Mouse (Mus musculus) intestine, postnatal 0 days (tissue): ENCODE measurements around the gene Mrgprh. TPM values are rescaled to one million over a fixed set of nuclear protein-coding genes. Genes with fewer than 3 reads are reported as not detected.

Experiments
- ATAC-seq: fragments of 200-750 bp; cut with Nextera tagmentation; 2 replicates; pipeline ENCODE4 v1.8.0; 2017; ENCODE audit warnings: mild to moderate bottlenecking, moderate TSS enrichment, moderate library complexity
- H3K27ac ChIP-seq: fragments of 300-500 bp; sonication (generic); 2 replicates; pipeline ENCODE4 v1.5.1; 2014; ENCODE audit warnings: mild to moderate bottlenecking, low read depth, low read length, moderate library complexity
- H3K27me3 ChIP-seq: fragments of 300-500 bp; sonication (generic); replicated peaks from 2 replicates; pipeline ENCODE4 v1.6.1; 2014; ENCODE audit warnings: low read length, mixed read lengths; ENCODE audit not compliant: control insufficient read depth, insufficient read depth
- H3K36me3 ChIP-seq: fragments of 300-500 bp; sonication (generic); 2 replicates; pipeline ENCODE4 v1.6.1; 2014; ENCODE audit warnings: mild to moderate bottlenecking, moderate library complexity; ENCODE audit not compliant: control insufficient read depth, insufficient read depth
- H3K4me1 ChIP-seq: fragments of 300-500 bp; sonication (generic); replicated peaks from 2 replicates; pipeline ENCODE4 v1.6.1; 2014; ENCODE audit warnings: antibody characterized with exemption, low read length, mixed read lengths; ENCODE audit not compliant: control insufficient read depth, insufficient read depth
- H3K4me2 ChIP-seq: fragments of 300-500 bp; sonication (generic); replicated peaks from 2 replicates; pipeline ENCODE4 v1.6.1; 2014; ENCODE audit warnings: low read depth, mild to moderate bottlenecking, moderate library complexity
- H3K4me3 ChIP-seq: fragments of 300-500 bp; sonication (generic); 2 replicates; pipeline ENCODE4 v1.5.1; 2014; ENCODE audit warnings: low read depth, low read length
- H3K9ac ChIP-seq: fragments of 300-500 bp; sonication (generic); 2 replicates; pipeline ENCODE4 v1.6.1; 2014; ENCODE audit warnings: mild to moderate bottlenecking, low read depth, low read length
- H3K9me3 ChIP-seq: fragments of 300-500 bp; sonication (generic); 2 replicates; pipeline ENCODE4 v1.6.1; 2016; ENCODE audit warnings: mixed run types; ENCODE audit not compliant: control insufficient read depth
- CTCF ChIP-seq: sonication (generic); IDR thresholded peaks from 2 replicates; pipeline ENCODE4 v1.5.1; 2016; ENCODE audit warnings: low read depth, mild to moderate bottlenecking, control low read depth, antibody characterized with exemption, moderate library complexity
- WGBS: fragments of 180-500 bp; shearing (Covaris S2); extraction: QIAGEN DNeasy Blood & Tissue Kit; methylation state at CpG from one replicate; pipeline ENCODE4 v1.1.7; 2014; 5-methylcytosine and 5-hydroxymethylcytosine counted together
- polyA plus RNA-seq: library from polyadenylated mRNA; unstranded; fragments of >200 nt; fragmentation: Nextera tagmentation; extraction: Ambion mirVana; gene quantifications from 2 replicates; pipeline ENCODE4 v1.2.1, GENCODE M21; 2015

Mrgprh gene
- not detected in 2 replicates for polyA plus RNA-seq

DNA sequence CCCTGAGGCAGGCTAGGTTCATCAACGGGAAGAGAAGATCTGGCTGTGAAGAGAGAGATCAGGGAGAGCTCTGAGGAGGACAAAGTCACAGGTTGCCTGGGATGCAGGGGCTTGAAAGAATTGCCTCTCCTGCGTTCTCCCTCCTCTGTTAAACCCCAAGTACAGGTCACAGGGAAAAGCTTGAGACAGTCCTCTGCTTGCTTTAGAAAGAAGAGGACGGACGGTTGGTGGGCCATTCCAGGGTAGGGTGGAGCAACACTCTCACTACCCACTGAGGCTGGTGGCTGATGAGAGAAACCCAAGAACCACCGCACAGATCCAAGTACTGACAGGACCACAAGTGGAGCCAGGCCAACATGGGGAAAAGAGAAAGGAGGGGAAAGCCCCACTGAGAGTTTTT lies at the start of gene Mrgprh:
TSS of gene Mrgprh (plus strand) at position 301 of the 400 bp plus-strand sequence.
- no peak for ATAC-seq
- no peak for TF ChIP-seq CTCF
- H3K27me3 ChIP-seq: no peaks in the 10 kb centered on the region

DNA sequence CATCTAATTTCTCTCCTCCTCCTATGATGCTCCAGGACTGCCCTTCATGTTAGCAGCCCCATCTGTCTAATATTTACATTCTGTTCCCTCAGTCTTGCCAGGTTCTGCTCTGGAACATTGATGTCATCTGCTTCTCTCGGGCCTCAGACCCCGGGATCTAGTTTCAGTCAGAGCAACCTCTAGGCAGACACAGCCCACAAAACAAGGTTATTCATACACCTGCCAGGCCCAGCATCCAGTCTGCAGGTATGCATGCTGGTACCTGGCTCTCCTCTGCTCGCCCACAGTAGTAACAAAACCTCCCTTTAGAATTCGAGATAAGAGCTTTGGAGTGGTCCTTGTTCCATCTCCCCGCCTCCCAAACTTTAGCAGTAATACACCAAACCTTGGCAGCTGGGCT lies 45.5 kb upstream of the Mrgprh start:
- no peak overlapping the region for H3K9ac ChIP-seq
- H3K4me1 ChIP-seq: no peaks in the 10 kb centered on the region
- no peak overlapping the region for H3K27ac ChIP-seq
- no peak for TF ChIP-seq CTCF
- no peaks in the 10 kb centered on the region for H3K27me3 ChIP-seq
- H3K36me3 ChIP-seq: no peaks in the 10 kb centered on the region
- H3K9me3 ChIP-seq: no peaks in the 10 kb centered on the region
- no peak overlapping the region for H3K4me3 ChIP-seq
- no peak overlapping the region for H3K4me2 ChIP-seq
- 69% methylated on average over 5 of the region's 5 CpGs for WGBS
- no peak for ATAC-seq

More for the DNA sequence above, at the start of gene Mrgprh:
- Histone ChIP-seq H3K27ac (no peak within 1 kb of the TSS), H3K9ac (no peak within 1 kb of the TSS), H3K36me3 (no peaks in the 10 kb centered on the region), H3K9me3 (no peaks in the 10 kb centered on the region), H3K4me1 (no peaks in the 10 kb centered on the region), H3K4me2 (no peak within 1 kb of the TSS), H3K4me3 (no peak within 1 kb of the TSS)
- 76% methylated on average over 5 of the region's 5 CpGs for WGBS

DNA sequence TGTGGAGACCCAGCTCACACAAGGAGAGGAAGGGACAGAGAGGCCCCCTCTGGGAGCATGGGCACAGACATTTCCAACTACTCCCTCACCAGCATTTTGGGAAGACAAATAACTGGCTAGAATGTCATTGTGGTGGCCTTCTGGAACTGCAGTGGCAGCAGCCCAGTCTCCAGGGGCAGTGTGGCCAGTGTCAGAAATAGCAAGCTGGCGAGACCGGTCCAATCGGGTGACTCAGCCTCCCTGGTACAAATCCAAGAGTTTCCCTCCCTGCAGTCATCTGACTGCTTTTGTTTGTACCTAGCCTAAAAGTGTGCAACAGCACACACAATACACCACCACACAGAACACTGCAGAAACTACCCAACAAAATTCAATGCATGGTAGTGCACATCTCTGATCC lies 43.6 kb upstream of the Mrgprh start:
- H3K4me3 ChIP-seq: no peak overlapping the region
- 63% methylated on average over 3 of the region's 3 CpGs for WGBS
- H3K4me1 ChIP-seq: no peaks in the 10 kb centered on the region
- no peak overlapping the region for H3K9ac ChIP-seq
- ATAC-seq: peak; percentile 63
- no peaks in the 10 kb centered on the region for H3K9me3 ChIP-seq
- H3K27ac ChIP-seq: peak overlapping the region; percentile 64
- H3K27me3 ChIP-seq: no peaks in the 10 kb centered on the region
- H3K36me3 ChIP-seq: no peaks in the 10 kb centered on the region
- TF ChIP-seq CTCF: peak; percentile 17; the same call in 1 of the 2 replicates
- no peak overlapping the region for H3K4me2 ChIP-seq

DNA sequence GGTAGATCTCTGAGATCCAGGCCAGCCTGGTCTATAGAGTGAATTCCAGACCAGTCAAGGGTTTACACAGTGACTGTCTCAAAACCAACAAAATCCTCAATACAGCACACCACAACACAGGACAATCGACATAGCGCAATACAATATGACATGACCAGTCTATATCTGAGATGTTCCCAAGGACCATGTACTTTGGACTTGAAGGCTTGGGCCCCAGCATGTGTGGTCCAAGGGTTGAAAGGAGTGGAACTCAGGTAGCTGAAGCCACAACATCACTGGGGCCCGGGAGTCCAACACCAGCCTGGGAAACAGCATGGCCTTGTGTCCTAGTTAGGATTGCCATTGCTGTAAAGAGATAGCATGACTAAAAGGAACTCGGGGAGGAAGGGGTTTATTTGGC lies 43.2 kb upstream of the Mrgprh start:
- Histone ChIP-seq H3K9me3 (no peaks in the 10 kb centered on the region), H3K36me3 (no peaks in the 10 kb centered on the region), H3K4me1 (no peaks in the 10 kb centered on the region), H3K9ac (no peak overlapping the region), H3K4me3 (no peak overlapping the region), H3K4me2 (no peak overlapping the region), H3K27me3 (no peaks in the 10 kb centered on the region), H3K27ac (peak overlapping the region; percentile 64)
- WGBS: 67% methylated on average over 4 of the region's 4 CpGs
- no peak for TF ChIP-seq CTCF
- ATAC-seq: peak; percentile 91

DNA sequence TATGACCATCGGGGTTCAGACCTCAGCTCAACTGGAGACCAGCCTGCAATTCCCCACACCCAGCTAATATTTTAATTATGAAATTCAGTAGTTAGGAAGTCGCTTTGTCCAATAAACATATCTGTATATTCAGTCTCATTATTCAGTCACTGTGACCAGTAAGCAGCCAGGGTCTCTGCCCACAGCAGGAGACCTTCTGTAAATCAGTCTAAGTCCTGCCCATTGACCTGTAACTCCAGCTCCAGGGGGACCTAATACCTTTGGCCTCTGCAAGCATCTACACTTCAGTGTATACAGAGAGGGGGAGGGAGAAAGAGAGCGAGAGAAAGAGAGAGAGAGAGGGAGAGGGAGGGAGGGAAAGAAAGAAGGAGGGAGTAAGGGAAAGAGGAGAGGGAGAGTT lies 41.5 kb upstream of the Mrgprh start:
- H3K27ac ChIP-seq: no peak overlapping the region
- H3K9ac ChIP-seq: no peak overlapping the region
- no peak for ATAC-seq
- no peaks in the 10 kb centered on the region for H3K4me1 ChIP-seq
- TF ChIP-seq CTCF: no peak
- no peaks in the 10 kb centered on the region for H3K9me3 ChIP-seq
- WGBS: 84% methylated on average over 3 of the region's 3 CpGs
- no peaks in the 10 kb centered on the region for H3K36me3 ChIP-seq
- no peaks in the 10 kb centered on the region for H3K27me3 ChIP-seq
- H3K4me3 ChIP-seq: no peak overlapping the region
- no peak overlapping the region for H3K4me2 ChIP-seq

DNA sequence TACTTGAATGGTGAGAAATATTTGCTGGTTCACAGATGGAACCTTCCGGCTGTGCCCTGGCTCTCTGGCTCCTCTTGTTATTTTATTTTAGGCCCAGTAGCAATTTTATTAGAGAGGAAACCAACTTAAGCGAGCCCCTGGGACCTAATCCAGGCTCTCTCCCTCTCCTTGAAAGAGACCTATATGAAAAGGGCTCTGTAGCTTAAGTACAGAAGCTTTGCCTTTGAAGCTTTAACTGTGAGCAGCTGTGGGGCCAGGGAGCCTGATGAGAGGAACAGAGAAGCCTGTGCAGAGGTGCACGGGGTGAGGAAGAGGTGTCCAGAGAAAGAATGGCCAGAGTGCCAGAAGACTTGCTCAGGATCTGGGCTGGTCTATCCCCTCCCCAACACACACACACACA lies 41.0 kb upstream of the Mrgprh start:
- TF ChIP-seq CTCF: no peak

DNA sequence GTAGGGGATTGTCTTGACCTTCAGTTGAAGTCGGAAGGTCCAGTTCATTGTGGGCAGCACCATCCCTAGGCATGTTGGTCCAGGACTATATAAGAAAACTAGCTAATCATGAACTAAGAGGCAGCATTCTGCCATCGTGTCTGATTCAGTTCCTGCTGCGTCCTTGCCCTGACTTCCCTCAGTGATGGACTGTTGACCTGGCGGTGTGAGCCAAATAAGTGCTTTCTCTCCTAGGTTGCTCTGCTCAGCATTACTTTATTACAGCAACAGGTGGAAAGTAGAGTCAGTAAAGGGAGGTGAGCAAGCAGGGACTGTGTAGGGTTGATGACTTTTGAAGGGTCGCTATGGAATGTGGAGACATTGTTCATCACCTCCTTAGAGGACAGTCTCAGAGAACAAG lies 40.1 kb upstream of the Mrgprh start:
- ATAC-seq: no peak
- Histone ChIP-seq H3K4me3 (no peak overlapping the region), H3K4me2 (no peak overlapping the region), H3K9ac (no peak overlapping the region), H3K4me1 (no peaks in the 10 kb centered on the region), H3K27me3 (no peaks in the 10 kb centered on the region), H3K9me3 (no peaks in the 10 kb centered on the region), H3K36me3 (no peaks in the 10 kb centered on the region), H3K27ac (no peak overlapping the region)
- WGBS: 74% methylated on average over 5 of the region's 5 CpGs
- TF ChIP-seq CTCF: no peak

More for the DNA sequence above, 41.0 kb upstream of the Mrgprh start:
- ATAC-seq: no peak
- no peaks in the 10 kb centered on the region for H3K9me3 ChIP-seq
- 70% methylated on average over 3 of the region's 3 CpGs for WGBS
- no peaks in the 10 kb centered on the region for H3K27me3 ChIP-seq
- H3K36me3 ChIP-seq: no peaks in the 10 kb centered on the region
- H3K4me2 ChIP-seq: no peak overlapping the region
- H3K4me1 ChIP-seq: no peaks in the 10 kb centered on the region
- H3K27ac ChIP-seq: no peak overlapping the region
- H3K9ac ChIP-seq: no peak overlapping the region
- no peak overlapping the region for H3K4me3 ChIP-seq
